Mouse (Mus musculus) spleen, postnatal 14 days (tissue): Measurements from ENCODE around the gene Yipf2.

Experiments used
- DNase-seq, 2 experiments: peaks; one replicate each; pipeline ENCODE4 v3.0.0; 2021 to 2022; ENCODE audit warnings: low spot score in 2 of 2

Gene Yipf2

GRCm38 (mm10) chr9:21592703-21593121, at the start of gene Yipf2, which contains the start of gene Timm29:
TSS of gene Yipf2 (minus strand) at chr9:21592828.
TSS of gene Timm29 (plus strand) at chr9:21592722.
- DNase-seq, result peak; percentile 67 to 82

- no peak for DNase-seq
Measured at GRCm38 (mm10) chr9:21639031-21639430, 46.4 kb upstream of the Yipf2 start.

GRCm38 (mm10) chr9:21635639-21636038, 43.0 kb upstream of the Yipf2 start:
- no peak for DNase-seq

GRCm38 (mm10) chr9:21633106-21633505, 40.5 kb upstream of the Yipf2 start:
- no peak for DNase-seq

GRCm38 (mm10) chr9:21630673-21631072, 38.0 kb upstream of the Yipf2 start:
- DNase-seq, result peak in 1 of 2 experiments; percentile 36

- DNase-seq, result peak in 1 of 2 experiments; percentile 16
Measured at GRCm38 (mm10) chr9:21627145-21627795, 34.6 kb upstream of the Yipf2 start.

GRCm38 (mm10) chr9:21626571-21626970, 33.9 kb upstream of the Yipf2 start:
- DNase-seq, result no peak

GRCm38 (mm10) chr9:21625342-21626339, 33.0 kb upstream of the Yipf2 start:
- peak in 1 of 2 experiments; percentile 23 for DNase-seq

GRCm38 (mm10) chr9:21622676-21623075, 30.0 kb upstream of the Yipf2 start:
- DNase-seq, result no peak

GRCm38 (mm10) chr9:21620229-21620628, 27.6 kb upstream of the Yipf2 start:
- no peak for DNase-seq

- peak in 1 of 2 experiments; percentile 16 for DNase-seq
Measured at GRCm38 (mm10) chr9:21617066-21617465, 24.4 kb upstream of the Yipf2 start.

GRCm38 (mm10) chr9:21616232-21616781, 23.7 kb upstream of the Yipf2 start:
- peak; percentile 72 to 82 for DNase-seq

- peak; percentile 97 for DNase-seq
Measured at GRCm38 (mm10) chr9:21615617-21616231, 23.1 kb upstream of the Yipf2 start, which contains the start of gene Smarca4. TSS of gene Smarca4 (plus strand) at chr9:21616169.

GRCm38 (mm10) chr9:21614864-21615616, 22.4 kb upstream of the Yipf2 start:
- no peak for DNase-seq

GRCm38 (mm10) chr9:21609861-21610260, 17.2 kb upstream of the Yipf2 start:
- peak in 1 of 2 experiments; percentile 47 for DNase-seq

GRCm38 (mm10) chr9:21606648-21607047, 14.0 kb upstream of the Yipf2 start:
- no peak for DNase-seq

- no peak for DNase-seq
Measured at GRCm38 (mm10) chr9:21605865-21606264, 13.2 kb upstream of the Yipf2 start.

- DNase-seq, result no peak
Measured at GRCm38 (mm10) chr9:21604119-21604518, 11.5 kb upstream of the Yipf2 start.

GRCm38 (mm10) chr9:21601722-21602399, 9.2 kb upstream of the Yipf2 start:
- DNase-seq, result peak; percentile 40 to 67

- DNase-seq, result no peak
Measured at GRCm38 (mm10) chr9:21601073-21601472, 8.4 kb upstream of the Yipf2 start.
